Mouse (Mus musculus) heart, adult 8-10 months (tissue): ENCODE results near the gene Gba. TPM values are rescaled to one million over a fixed set of nuclear protein-coding genes. Genes with fewer than 3 reads are reported as not detected.

Source experiments
- DNase-seq: peaks from one replicate; pipeline ENCODE4 v3.0.0; 2022; ENCODE audit warnings: low spot score
- total RNA-seq, 4 experiments: library from RNA; stranded (reverse); gene quantifications; 2 replicates each; pipeline ENCODE4 v1.2.4; 2022

Gene Gba
- total RNA-seq, 4 experiments from 2014 or later = 17.0 to 19.8 (median 17.9) TPM

GRCm38 (mm10) chr3:89182531-89183057, 20.1 kb upstream of the Gba start:
- no peak for DNase-seq

DNA sequence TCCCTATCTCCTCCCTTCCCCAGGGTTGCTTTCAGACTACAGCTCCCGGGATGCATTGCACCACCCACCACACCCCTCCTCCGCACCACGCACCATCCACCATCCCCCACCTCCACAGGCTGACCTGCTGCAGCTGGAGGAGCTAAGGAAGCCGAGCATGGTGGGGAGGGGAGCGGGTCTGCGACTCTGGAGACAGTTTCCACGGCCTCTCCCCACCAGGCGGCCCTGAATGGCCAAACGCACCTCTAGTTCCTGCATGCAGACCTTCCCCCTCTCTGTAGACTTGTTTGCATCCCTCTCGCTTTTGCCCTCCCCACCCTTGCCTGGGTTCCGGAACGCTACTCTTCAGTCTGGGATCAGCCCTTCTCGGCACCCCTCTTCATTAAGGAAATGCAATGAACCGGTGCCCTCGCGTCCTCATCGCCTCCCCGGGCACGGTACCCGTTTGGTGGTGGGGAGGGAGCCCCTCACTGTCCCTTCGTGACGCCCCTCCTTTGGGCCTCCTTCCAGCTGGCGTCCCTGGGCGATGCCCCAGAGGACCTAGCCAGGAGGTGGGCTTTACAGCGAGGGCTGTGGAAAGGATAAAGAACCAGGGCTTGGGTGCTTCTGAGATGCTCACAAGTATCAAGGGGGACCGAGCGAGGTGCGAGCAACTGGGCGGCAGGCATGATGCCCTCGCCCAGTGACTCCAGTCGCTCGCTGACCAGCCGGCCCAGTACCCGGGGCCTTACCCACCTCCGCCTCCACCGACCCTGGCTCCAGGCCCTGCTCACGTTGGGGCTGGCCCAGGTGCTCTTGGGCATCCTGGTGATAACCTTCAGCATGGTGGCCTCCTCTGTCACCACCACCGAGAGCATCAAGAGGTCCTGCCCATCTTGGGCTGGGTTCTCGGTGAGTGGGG, 19.4 kb upstream of the Gba start, which contains the start of gene Fam189b:
Gene Fam189b, plus strand, starts transcription at position 86 of the 901 bp plus-strand sequence.
- peak; percentile 87 for DNase-seq

DNA sequence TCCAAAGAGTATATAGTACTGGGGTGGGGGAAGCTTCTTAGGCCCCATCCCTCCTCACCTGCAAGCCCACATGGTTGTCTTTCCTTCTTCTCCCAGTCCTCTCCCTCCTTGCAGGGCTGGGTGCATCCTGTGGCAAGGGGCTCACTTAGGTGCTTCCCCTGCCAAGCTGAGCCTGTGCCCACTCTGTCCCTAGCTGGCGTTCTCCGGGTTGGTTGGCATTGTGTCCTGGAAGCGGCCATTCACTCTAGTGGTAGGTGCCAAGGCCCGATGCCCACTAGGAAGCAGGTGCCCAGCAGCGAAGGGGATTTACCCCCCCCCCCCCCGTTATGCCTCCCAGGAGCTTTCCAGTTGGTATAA, 18.8 kb upstream of the Gba start:
- no peak for DNase-seq

- no peak for DNase-seq
These were observed 15.5 kb upstream of the Gba start for GRCm38 (mm10) chr3:89187197-89187596.

DNA sequence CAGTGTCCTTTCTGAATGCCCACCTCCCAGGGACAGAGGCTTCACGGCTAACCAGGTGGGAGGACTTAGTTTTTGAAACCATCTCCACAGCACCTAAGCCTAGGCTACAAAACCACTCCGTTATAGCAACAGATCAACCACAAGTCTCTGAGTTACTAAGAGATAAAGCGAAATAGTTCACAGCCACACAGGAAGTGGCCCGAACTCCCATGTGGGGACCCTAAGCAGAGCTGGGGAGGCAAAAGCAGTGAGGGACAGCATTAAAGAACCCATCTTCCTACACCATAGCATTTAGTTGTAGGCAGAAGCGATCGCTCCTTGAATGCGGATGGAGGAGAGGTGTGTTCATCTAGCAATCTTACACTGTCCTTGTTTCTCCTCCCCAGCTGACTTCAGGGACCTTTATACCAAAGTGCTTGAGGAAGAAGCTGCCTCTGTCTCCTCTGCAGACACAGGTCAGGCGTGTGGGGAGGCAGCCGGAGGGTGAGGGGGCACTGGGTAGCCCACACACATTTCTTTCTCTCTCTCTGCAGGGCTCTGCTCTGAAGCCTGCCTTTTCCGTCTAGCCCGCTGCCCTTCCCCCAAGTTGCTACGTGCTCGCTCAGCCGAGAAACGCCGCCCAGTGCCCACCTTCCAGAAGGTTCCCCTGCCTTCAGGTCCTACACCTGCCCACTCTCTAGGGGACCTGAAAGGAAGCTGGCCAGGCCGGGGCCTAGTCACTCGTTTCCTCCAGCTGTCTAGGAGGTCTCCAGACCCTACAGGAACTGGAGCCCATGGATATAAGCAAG, 14.8 kb upstream of the Gba start:
- DNase-seq = no peak

- DNase-seq = no peak
These were observed 14.3 kb upstream of the Gba start for GRCm38 (mm10) chr3:89188478-89188875.

GRCm38 (mm10) chr3:89190436-89190835, 12.3 kb upstream of the Gba start:
- DNase-seq = no peak

DNA sequence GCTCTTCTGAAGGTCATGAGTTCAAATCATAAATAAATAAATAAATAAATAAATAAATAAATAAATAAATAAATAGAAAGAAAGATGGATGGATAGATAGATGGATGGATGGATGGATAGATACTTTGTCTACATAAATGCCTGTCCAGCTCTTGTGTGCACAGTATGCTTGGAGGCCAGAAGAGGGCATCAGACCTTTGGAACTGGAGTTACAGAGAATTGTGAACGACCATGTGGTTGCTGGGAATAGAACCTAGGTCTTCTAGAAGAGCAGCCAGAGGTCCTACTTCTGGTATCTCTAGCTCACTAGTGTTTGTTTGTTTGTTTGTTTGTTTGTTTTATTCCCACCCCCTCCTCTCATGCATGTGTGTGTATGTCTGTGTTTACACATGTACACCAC, 9.4 kb upstream of the Gba start:
- DNase-seq = no peak

DNA sequence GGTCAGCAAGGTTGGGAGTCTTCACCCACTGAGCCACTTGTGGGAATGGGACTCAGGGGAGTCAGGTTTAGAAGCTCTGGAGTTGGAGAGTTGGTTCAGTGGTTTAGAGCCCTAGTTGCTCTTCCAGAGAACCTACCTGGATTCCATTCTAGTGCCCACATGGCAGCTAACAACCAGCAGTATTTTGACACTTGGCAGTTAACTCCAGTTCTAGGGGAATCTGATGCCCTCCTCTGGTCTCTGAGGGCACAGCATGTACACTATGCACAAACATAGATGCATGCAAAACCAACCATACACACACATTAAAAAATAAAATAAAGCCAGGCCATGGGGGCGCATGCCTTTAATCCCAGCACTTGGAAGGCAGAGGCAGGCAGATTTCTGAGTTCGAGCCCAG, 8.9 kb upstream of the Gba start:
- no peak for DNase-seq

- DNase-seq = peak; percentile 87
These were observed 6.5 kb upstream of the Gba start for GRCm38 (mm10) chr3:89195979-89196877.

- DNase-seq = no peak
These were observed 2.9 kb upstream of the Gba start for GRCm38 (mm10) chr3:89199839-89200238.

- DNase-seq = no peak
These were observed 400 bp downstream of the Gba start for GRCm38 (mm10) chr3:89203142-89203514.

DNA sequence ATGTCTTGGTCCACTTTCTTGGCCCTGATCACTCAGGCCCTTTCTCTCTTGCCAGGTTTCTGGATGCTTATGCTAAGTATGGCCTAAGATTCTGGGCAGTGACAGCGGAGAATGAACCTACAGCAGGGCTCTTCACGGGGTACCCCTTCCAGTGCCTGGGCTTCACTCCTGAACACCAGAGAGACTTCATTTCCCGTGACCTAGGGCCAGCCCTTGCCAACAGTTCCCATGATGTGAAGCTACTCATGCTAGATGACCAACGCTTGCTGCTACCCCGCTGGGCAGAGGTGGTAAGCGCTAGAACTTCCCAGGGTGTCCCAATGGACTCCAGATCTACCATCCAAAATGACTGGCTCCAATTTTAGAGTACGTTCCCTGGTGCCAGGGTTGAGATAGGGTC, 3.4 kb downstream of the Gba start:
- DNase-seq = no peak

DNA sequence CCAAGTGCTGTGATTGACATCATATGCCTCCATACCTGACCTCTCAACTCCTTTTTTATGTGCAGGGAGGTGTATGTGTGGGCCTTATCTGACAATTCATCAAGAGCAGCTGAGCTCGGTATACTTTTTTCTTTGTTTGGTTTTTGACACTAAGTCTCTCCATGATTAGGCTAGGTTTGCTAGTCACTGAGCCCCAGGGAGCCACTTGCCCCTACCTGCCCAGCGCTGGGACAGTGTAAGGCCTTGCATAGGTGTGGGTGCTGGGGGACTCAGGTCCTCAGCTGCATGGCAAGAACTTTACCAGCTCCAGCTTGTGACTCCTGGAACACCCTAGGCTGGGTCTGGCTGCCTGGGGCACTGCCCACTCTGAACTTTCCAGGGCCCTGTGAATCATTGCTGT, 4.0 kb downstream of the Gba start:
- no peak for DNase-seq

DNA sequence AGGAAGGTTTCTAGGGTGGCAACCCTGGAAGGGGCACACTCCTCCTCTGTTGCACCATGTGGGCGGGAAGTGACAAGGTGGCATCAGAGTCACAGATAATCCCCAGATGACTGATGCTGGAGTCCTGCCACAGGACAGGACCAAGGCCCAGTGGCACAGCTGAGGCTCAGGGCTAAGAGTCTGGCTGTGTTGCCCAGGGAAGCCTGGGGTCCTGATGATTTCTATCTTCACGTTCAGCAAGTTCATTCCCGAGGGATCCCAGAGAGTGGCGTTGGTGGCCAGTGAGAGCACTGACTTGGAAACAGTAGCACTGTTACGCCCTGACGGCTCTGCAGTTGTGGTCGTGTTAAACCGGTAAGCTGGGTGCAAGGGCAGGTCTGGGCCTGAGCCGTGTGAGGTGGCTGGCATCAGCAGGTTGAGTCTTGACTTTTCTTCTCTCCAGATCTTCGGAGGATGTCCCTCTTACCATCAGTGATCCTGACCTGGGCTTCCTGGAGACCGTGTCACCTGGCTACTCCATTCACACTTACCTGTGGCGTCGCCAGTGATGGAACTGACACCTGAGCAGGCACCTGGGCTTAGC, 5.4 kb downstream of the Gba start:
- DNase-seq = no peak

GRCm38 (mm10) chr3:89208736-89209135, 6.0 kb downstream of the Gba start:
- no peak for DNase-seq

DNA sequence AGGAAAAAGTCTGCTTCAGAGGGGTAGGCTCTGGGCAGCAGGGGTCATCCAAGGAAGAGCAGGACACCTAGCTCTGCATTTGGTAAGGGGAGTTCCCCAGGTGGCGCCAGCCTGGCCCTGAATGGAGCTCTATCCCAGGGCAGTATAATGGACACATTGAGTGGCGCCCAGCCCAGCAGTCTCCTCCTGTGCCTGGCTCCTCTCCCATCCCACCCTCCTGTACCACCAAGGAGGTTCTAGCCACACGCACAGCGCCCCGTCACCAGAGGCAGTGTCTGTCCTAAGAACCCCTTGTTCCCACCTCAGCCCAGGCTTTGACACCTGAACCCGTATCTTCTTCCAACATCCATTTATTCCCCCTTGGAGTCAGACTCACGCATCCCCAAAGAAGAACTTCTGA, 7.0 kb downstream of the Gba start:
- DNase-seq = no peak

GRCm38 (mm10) chr3:89210162-89210561, 7.4 kb downstream of the Gba start:
- DNase-seq = no peak

- no peak for DNase-seq
These were observed 8.0 kb downstream of the Gba start for GRCm38 (mm10) chr3:89210731-89211130.

DNA sequence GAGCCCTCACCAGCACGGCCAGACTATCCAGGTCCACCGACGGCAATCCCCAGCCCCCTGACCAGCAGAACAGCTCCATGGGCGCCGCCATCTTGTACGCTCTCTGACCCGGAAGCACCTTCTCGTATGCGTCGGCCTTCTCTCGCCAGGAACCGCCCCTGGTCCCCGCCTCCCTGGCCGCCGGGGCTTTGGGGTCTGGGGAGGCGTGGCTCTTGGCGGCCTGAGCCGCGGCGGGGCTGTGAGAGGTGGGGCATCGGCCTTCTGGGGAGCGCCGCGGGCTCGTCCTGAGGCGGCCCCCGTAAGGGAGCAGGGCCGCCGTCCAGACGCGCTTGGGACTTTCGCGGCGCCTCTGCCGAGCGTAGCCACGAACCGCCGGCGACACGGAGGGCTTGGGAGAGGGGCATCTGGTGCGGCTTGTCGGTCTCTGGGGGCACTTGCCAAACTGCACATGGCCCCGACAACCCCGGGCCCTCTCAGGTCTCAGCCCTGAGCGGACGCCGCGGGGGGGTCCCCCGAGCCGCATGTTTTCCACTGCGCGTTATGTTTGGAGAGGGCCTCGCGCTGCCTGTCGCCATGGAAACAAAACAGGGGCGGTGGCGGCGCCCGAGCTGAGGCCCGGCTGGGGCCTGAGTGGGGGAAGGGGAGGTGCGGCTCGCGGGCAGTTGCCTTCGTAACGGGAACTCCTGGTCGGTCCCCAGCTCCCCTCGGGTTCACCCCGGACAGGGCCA, 11.2 kb downstream of the Gba start:
- peak; percentile 93 for DNase-seq
